Mouse (Mus musculus) testis, adult 2 months (tissue): ENCODE data around the gene Fam196b.

Experiments used
- CTCF ChIP-seq: fragments of 200-500 bp; IDR thresholded peaks from 2 replicates; pipeline ENCODE4 v1.5.1; 2012; ENCODE audit warnings: low read depth, mild to moderate bottlenecking, inconsistent platforms, low read length, moderate library complexity; ENCODE audit not compliant: control insufficient read depth, insufficient read depth, insufficient replicate concordance
- POLR2A ChIP-seq: fragments of 200-500 bp; IDR thresholded peaks from 2 replicates; pipeline ENCODE4 v1.6.1; 2012; ENCODE audit warnings: low read depth, mild to moderate bottlenecking, inconsistent platforms, low read length, moderate library complexity; ENCODE audit not compliant: control insufficient read depth

- TF ChIP-seq CTCF (no peak), POLR2A (no peak)
Measured at GRCm38 (mm10) chr11:34416619-34416979, 102.0 kb downstream of the Fam196b start.
